Mouse (Mus musculus) frontal cortex, postnatal 36 days (tissue): Measurements from ENCODE around the gene Apoc4.

ENCODE experiments used
- DNase-seq, 2 experiments: peaks; one replicate each; pipeline ENCODE4 v3.0.0; 2022; ENCODE audit warnings: low spot score in 2 of 2

Apoc4 gene

GRCm38 (mm10) chr7:19677872-19678271 is 3.4 kb downstream of the Apoc4 start, which contains the start of gene Apoc2:
Gene Apoc2 (minus strand): TSS chr7:19677941.
- no peak for DNase-seq

DNA sequence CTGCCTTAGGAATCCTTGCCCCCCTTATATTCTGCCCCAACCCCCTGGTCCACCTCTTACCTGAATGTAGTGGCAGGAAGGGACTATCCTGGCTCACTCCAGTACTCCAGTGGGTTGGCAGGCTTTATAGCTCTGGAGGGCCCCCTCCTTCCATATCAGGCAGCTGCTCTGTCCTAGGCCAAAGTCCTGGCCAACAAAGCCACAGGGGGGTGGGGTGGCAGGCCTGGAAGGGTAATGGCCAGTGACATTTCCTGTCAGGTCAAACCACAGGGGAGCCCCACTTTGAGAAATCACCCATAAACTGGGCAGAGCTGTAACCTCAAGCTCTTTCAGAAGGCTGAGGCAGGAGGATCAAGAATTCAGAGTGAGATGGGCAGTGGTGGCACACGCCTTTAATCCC is 4.6 kb downstream of the Apoc4 start:
- no peak for DNase-seq

GRCm38 (mm10) chr7:19675824-19676223 is 5.5 kb downstream of the Apoc4 start:
- no peak for DNase-seq

DNA sequence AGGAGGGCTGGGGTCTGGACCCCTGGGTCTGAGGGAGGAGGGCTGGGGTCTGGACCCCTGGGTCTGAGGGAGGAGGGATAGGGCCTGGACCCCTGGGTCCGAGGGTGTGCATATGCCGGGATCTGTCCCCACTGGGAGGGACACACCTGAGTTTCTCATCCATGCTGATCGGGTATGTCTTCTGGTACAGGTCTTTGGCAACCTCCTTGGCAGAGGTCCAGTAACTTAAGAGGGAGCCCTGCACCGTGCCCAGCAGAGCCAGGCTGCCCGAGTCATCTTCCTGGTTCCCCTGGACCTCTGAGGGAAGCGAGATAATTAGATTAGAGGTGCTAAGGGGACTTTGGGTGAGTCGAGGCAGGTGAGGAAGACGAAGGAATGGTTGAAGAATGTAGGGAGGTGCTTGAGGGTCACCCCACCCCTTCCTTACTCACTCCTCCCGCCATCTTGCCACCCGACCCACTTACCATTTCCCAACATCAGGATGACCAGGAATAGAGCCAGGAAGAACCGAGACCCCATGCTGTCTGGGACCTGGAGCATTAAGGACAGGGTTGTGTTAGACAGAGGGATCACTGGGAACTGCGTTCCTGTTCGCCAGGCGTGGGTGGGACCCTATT is 8.1 kb downstream of the Apoc4 start:
- no peak for DNase-seq

DNA sequence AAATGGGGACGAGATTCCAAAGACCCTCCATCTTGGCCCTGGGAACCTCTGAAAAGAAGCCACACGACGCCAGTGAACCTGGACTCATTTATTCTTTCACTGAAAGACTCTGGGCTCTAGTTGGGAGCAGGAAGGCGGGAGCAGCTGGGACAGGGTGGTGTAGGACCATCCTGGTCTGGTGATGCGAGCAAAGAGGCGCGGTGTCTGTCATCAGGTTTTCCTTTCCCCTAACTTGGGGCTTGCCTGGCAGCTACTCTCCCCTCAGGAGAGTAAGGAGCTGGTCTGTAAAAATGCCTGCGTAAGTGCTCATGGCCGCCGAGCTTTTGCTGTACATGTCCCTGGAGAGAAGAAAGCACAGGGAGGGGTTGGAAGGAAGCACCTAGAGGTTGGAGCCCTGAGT is 9.8 kb downstream of the Apoc4 start:
- no peak for DNase-seq

DNA sequence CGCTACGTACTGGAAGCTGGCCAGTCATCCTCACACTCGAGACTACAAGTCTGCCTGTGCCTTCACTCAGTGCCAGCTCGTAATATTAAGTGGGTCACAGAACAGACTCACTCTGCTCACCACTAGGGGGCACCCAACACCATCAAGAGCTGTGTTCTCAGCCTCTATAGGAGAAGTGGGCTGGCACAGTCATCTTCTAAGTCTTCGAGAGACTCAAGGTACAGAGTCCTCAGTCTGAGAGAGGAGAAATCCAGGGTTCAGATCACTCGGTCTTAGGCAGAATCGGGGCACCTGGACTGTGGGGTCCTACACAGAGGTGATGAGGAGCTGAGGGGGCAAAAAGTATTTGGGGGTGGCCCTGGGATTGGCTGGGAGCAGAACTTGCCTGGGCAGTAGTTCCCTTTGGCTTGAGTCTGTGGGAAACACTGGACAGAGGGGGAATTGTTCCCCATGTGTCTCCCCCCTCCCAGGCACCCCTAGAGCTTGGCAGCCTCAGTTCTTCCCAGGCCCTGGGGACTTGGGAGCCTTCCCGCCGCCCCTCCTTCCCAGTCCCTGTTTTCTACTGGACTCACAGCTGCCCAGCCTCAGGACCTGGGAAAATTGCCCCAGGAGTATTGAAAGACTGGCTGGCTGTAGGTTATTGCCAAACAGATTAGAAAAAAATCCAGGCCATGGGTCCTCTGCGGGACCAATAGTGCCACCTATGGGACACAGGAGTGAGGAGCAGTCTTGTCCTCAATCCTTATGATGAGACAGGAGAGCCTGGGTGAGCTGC is 12.1 kb downstream of the Apoc4 start:
- peak; percentile 89 to 95 for DNase-seq

- DNase-seq = no peak
These were observed 13.8 kb downstream of the Apoc4 start for GRCm38 (mm10) chr7:19667434-19667833.

DNA sequence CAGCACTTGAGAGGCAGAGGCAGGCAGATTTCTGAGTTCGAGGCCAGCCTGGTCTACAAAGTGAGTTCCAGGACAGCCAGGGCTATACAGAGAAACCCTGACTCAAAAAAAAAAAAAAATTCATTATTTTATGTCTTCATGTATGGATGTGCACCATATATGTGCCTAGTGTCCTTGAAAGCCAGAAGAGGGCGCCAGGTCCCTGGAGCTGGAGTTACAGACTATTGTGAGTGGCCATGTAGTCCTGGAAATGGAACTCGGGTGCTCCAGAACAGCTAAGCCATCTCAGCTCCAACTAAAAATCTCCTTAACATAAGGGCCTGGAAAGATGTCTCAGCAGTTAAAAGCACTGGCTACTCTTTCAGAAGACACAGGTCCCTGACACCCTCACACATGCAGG is 14.5 kb downstream of the Apoc4 start:
- DNase-seq = no peak

GRCm38 (mm10) chr7:19664955-19665841 is 16.1 kb downstream of the Apoc4 start, which contains the start of gene Clptm1:
Gene Clptm1 (minus strand): TSS chr7:19665033.
- DNase-seq = peak; percentile 98

- DNase-seq = no peak
These were observed 16.8 kb downstream of the Apoc4 start for GRCm38 (mm10) chr7:19664455-19664954.

GRCm38 (mm10) chr7:19663940-19664339 is 17.3 kb downstream of the Apoc4 start:
- no peak for DNase-seq

GRCm38 (mm10) chr7:19652614-19653013 is 28.7 kb downstream of the Apoc4 start:
- no peak for DNase-seq

GRCm38 (mm10) chr7:19651063-19651786 is 30.1 kb downstream of the Apoc4 start:
- no peak for DNase-seq

GRCm38 (mm10) chr7:19641223-19641622 is 40.1 kb downstream of the Apoc4 start:
- DNase-seq = peak; percentile 27 to 58

DNA sequence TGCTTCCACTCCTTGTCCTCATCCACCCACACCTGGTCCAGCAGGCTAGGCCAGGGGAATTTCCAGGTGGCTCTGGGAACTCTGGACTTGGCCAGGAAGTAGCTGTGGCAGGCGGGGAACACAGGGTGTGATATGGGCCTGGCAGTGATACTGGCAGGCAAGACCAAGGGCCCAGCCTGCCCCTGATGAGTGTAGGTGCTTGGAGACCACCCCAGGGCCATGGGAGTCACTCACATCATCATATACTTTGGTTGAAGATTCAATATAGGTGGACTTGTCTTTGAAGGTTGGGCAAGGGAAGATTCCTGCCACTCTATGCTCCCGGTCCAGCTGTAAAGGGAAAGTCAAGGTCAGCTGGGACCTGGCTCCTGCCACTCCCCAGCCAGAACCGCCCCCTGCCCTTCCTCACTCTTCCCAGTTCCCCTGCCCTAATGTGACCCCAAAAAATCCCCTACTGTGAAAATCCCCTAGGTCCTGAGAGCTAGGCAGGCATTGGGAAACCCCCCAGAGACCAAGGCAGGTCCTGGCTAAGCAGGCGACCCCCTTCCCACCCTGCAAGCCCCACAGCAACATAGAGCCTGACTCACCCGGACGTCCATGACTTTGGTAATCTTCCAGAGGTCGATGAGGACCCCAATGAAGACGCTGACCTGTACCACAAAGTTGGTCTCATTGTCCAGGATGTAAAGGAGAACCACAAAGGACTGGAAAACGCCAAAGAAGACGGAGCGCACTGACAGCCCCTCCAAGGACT is 46.0 kb downstream of the Apoc4 start:
- DNase-seq = no peak

DNA sequence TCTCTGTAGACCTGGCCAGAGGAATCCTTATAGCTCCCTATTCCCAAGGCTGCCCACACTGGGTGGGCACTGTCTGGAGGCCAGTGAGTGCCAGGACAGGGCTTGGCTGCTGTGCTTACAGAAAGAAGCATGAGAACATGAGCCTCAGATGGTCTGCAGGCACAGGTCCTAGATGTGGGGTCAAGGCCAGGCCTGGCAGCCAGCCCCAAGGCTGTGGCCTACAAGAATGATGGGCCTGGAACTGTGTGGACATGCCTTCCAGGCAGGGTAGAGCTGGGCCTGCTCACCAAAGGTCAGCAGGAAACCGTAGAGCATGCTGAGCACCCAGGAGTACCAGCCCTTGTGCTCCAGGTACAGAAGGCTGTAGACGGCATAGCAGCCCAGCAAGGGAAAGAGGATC is 46.7 kb downstream of the Apoc4 start:
- DNase-seq = no peak

DNA sequence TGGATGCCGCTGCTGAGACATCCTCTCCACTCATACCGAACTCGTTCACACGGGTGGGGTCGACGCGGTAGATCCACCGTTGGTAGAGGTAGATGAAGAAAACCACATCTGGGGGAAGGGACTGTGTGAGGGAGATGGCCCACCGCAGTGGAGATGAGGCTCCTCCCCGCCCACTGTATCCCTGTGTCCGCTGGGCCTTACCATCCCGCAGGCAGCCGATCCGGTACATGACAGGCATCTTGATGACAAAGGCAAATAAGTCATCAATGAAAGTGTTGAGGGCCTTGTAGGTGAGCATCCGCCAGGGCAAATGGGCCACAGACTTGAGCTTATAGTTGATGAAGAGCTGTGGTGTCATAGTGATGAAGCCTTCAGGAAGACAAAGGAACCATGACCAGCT is 47.4 kb downstream of the Apoc4 start:
- no peak for DNase-seq

DNA sequence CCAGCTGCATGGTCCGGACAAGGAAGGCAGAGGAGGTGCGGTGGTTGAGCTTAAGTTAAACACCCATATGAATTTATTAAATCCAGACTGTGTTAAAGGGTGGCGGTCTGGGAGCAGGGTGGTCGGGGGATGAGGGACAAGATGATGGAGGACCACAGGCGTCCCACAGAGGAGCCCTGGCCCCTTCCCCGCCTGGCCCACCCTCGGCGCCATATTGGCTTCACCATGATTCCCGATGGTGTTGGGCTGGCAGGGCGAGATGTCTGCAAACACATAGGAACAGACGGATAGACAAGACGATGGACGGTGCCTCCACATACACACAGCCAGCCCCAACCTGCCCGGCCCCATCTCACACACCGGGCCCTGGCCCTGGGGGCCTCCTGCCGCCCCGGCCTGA is 48.1 kb downstream of the Apoc4 start:
- no peak for DNase-seq

DNA sequence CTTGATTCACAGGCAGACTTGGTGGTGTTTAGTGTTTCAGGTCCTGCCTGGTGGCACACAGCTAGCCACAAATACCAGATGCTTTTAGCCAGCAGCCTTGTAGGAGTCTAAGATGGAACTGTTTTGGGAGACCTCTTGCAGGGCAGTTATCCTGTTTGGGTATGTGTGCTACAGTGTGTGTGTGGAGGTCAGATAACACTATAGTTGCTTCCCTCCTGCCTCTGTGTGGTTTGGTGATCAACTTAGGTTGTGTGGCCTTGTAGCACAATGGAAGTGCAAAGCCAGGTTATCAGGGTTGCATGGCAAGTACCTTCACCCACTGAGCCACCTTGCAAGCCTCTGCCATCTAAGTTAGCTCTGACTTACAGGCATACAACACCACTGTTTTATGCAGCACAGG is 48.6 kb downstream of the Apoc4 start:
- no peak for DNase-seq

- DNase-seq = no peak
These were observed 49.0 kb downstream of the Apoc4 start for GRCm38 (mm10) chr7:19632275-19632674.

GRCm38 (mm10) chr7:19629361-19629734 is 51.9 kb downstream of the Apoc4 start, which contains the start of gene Relb:
Gene Relb (minus strand): TSS chr7:19629438.
- DNase-seq = peak; percentile 86 to 88
